Mouse (Mus musculus) myocyte (in vitro differentiated cells): ENCODE results near the gene Ppp3ca. TPM values are rescaled to one million over a fixed set of nuclear protein-coding genes. Genes with fewer than 3 reads are reported as not detected.

ENCODE experiments used
- H3K27me3 ChIP-seq: one replicate; pipeline ENCODE4 v1.6.1; 2011; ENCODE audit not compliant: control insufficient read depth, insufficient read depth, insufficient read length
- H3K36me3 ChIP-seq: one replicate; pipeline ENCODE4 v1.6.1; 2011; ENCODE audit not compliant: control insufficient read depth, insufficient read depth
- H3K4me2 ChIP-seq: one replicate; pipeline ENCODE4 v1.6.1; 2011; ENCODE audit warnings: low read depth, control low read depth
- H3K4me3 ChIP-seq: one replicate; pipeline ENCODE4 v1.5.1; 2011; ENCODE audit warnings: mild to moderate bottlenecking, control low read depth, moderate library complexity
- H3K79me2 ChIP-seq: one replicate; pipeline ENCODE4 v1.6.1; 2011; ENCODE audit not compliant: control insufficient read depth, insufficient read depth
- H3ac ChIP-seq: one replicate; pipeline ENCODE4 v1.6.1; 2011; ENCODE audit not compliant: control insufficient read depth, insufficient read length
- CEBPB ChIP-seq: IDR thresholded peaks from 2 replicates; pipeline ENCODE4 v1.6.1; 2011; ENCODE audit warnings: mild to moderate bottlenecking, moderate library complexity; ENCODE audit not compliant: poor library complexity, insufficient read depth, severe bottlenecking
- E2F4 ChIP-seq: IDR thresholded peaks from one replicate; pipeline ENCODE4 v1.6.1; 2011; ENCODE audit warnings: mild to moderate bottlenecking, control low read depth, moderate library complexity; ENCODE audit not compliant: insufficient read depth
- MAX ChIP-seq: IDR thresholded peaks from one replicate; pipeline ENCODE4 v1.6.1; 2011; ENCODE audit warnings: low read depth, mild to moderate bottlenecking, control low read depth
- MYOD1 ChIP-seq, 3 experiments: IDR thresholded peaks; one replicate each; pipeline ENCODE4 v1.6.1; 2011; ENCODE audit warnings: control low read depth in 2 of 3, low read depth in 2 of 3, mild to moderate bottlenecking in 2 of 3, moderate library complexity in 1 of 3; ENCODE audit not compliant: insufficient read length in 2 of 3, control insufficient read depth in 1 of 3
- MYOG ChIP-seq, 3 experiments: IDR thresholded peaks; one replicate each; pipeline ENCODE4 v1.6.1; 2011; ENCODE audit warnings: control low read depth in 2 of 3, low read depth in 2 of 3, mild to moderate bottlenecking in 2 of 3; ENCODE audit not compliant: insufficient read length in 2 of 3, control insufficient read depth in 1 of 3, insufficient read depth in 1 of 3
- POLR2A ChIP-seq: IDR thresholded peaks from one replicate; pipeline ENCODE4 v1.6.1; 2011; ENCODE audit warnings: low read depth, mild to moderate bottlenecking, control low read depth, moderate library complexity; ENCODE audit not compliant: insufficient read length
- POLR2AphosphoS2 ChIP-seq: IDR thresholded peaks from one replicate; pipeline ENCODE4 v1.6.1; 2011; ENCODE audit warnings: low read depth, control low read depth; ENCODE audit not compliant: insufficient read length
- REST ChIP-seq: IDR thresholded peaks from one replicate; pipeline ENCODE4 v1.6.1; 2011; ENCODE audit warnings: mild to moderate bottlenecking, control low read depth, moderate library complexity; ENCODE audit not compliant: insufficient read depth, insufficient read length
- SRF ChIP-seq: IDR thresholded peaks from one replicate; pipeline ENCODE4 v1.6.1; 2011; ENCODE audit warnings: low read depth; ENCODE audit not compliant: control insufficient read depth, insufficient read length
- TCF12 ChIP-seq: IDR thresholded peaks from one replicate; pipeline ENCODE4 v1.6.1; 2011; ENCODE audit warnings: mild to moderate bottlenecking, control low read depth; ENCODE audit not compliant: poor library complexity, insufficient read depth, severe bottlenecking
- TCF3 ChIP-seq: IDR thresholded peaks from one replicate; pipeline ENCODE4 v1.6.1; 2011; ENCODE audit warnings: low read depth, control low read depth; ENCODE audit not compliant: insufficient read length
- USF1 ChIP-seq: IDR thresholded peaks from one replicate; pipeline ENCODE4 v1.6.1; 2011; ENCODE audit warnings: low read depth, mild to moderate bottlenecking, control low read depth, moderate library complexity
- polyA plus RNA-seq: library from polyadenylated mRNA; unstranded; fragments of >200 nt; fragmentation: generic; extraction: Trizol; gene quantifications from one replicate; pipeline ENCODE4 v1.2.1, GENCODE M21; 2012; ENCODE audit warnings: missing spikeins

Gene Ppp3ca
- polyA plus RNA-seq, 1 experiment: 34.0 TPM

DNA sequence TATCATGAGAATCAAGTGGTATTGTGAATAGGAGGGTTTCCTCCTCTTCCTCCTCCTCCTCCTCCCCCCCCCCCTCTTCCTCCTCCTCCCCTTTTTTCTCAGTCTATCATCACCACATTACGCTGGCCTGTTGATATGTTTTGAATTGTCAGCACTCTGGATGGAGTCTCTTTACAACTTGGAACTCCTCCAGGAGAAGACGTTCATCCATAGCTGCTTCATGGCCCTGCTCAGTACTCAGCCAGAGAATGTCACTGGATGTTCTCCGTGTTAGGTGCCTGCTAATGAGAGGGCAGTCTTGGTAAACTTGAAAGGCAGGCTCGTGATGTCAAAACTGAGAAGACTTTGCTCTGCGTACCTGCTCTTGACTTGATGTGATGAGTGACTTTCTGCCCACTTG is 149.1 kb downstream of the Ppp3ca start:
- TF ChIP-seq POLR2A: no peak
- no peak for TF ChIP-seq CEBPB
- no peak for TF ChIP-seq TCF3
- no peak for TF ChIP-seq SRF
- TF ChIP-seq E2F4: no peak
- TF ChIP-seq MYOG (IDR thresholded peaks at IDR 0.05; ENCODE audit: control insufficient read depth in 1 of 3, insufficient read depth in 1 of 3, insufficient read length in 2 of 3, low read depth in 2 of 3): no peak
- no peak for TF ChIP-seq MYOD1 (IDR thresholded peaks at IDR 0.05; ENCODE audit: control insufficient read depth in 1 of 3, insufficient read length in 2 of 3, low read depth in 2 of 3)
- no peak for TF ChIP-seq REST
- no peak for TF ChIP-seq POLR2AphosphoS2
- no peak for TF ChIP-seq TCF12
- no peak for TF ChIP-seq MAX
- TF ChIP-seq USF1: no peak
- H3K79me2 ChIP-seq: no peaks in the 10 kb centered on the region
- H3K4me3 ChIP-seq: no peak overlapping the region
- H3K36me3 ChIP-seq: no peaks in the 10 kb centered on the region
- no peak overlapping the region for H3ac ChIP-seq
- H3K27me3 ChIP-seq: no peaks in the 10 kb centered on the region
- H3K4me2 ChIP-seq: no peak overlapping the region

- H3K79me2 ChIP-seq: no peaks in the 10 kb centered on the region
- H3K27me3 ChIP-seq: no peaks in the 10 kb centered on the region
- H3ac ChIP-seq: no peak overlapping the region
- no peaks in the 10 kb centered on the region for H3K36me3 ChIP-seq
- no peak overlapping the region for H3K4me2 ChIP-seq
- no peak overlapping the region for H3K4me3 ChIP-seq
- TF ChIP-seq E2F4 (no peak), MYOD1 (IDR thresholded peaks at IDR 0.05; ENCODE audit: control insufficient read depth in 1 of 3, insufficient read length in 2 of 3, low read depth in 2 of 3) (no peak), REST (no peak), POLR2A (no peak), TCF12 (no peak), USF1 (no peak), MYOG (IDR thresholded peaks at IDR 0.05; ENCODE audit: control insufficient read depth in 1 of 3, insufficient read depth in 1 of 3, insufficient read length in 2 of 3, low read depth in 2 of 3) (no peak), MAX (no peak), SRF (no peak), CEBPB (no peak), TCF3 (no peak), POLR2AphosphoS2 (no peak)
Observed at GRCm38 (mm10) chr3:136821039-136821438, 151.1 kb downstream of the Ppp3ca start.

GRCm38 (mm10) chr3:136821993-136822392 is 152.1 kb downstream of the Ppp3ca start:
- no peak overlapping the region for H3K4me3 ChIP-seq
- H3K4me2 ChIP-seq: no peak overlapping the region
- H3ac ChIP-seq: no peak overlapping the region
- TF ChIP-seq E2F4 (no peak), CEBPB (no peak), MYOG (IDR thresholded peaks at IDR 0.05; ENCODE audit: control insufficient read depth in 1 of 3, insufficient read depth in 1 of 3, insufficient read length in 2 of 3, low read depth in 2 of 3) (no peak), MAX (no peak), POLR2AphosphoS2 (no peak), TCF12 (no peak), SRF (no peak), USF1 (no peak), TCF3 (no peak), MYOD1 (IDR thresholded peaks at IDR 0.05; ENCODE audit: control insufficient read depth in 1 of 3, insufficient read length in 2 of 3, low read depth in 2 of 3) (no peak)
- no peaks in the 10 kb centered on the region for H3K79me2 ChIP-seq
- H3K27me3 ChIP-seq: no peaks in the 10 kb centered on the region
- H3K36me3 ChIP-seq: no peaks in the 10 kb centered on the region

GRCm38 (mm10) chr3:136822431-136822830 is 152.5 kb downstream of the Ppp3ca start:
- Histone ChIP-seq H3K79me2 (no peaks in the 10 kb centered on the region), H3K36me3 (no peaks in the 10 kb centered on the region), H3K4me3 (no peak overlapping the region), H3K4me2 (no peak overlapping the region), H3K27me3 (no peaks in the 10 kb centered on the region), H3ac (no peak overlapping the region)
- TF ChIP-seq SRF (no peak), REST (no peak), POLR2AphosphoS2 (no peak), MAX (no peak), USF1 (no peak), TCF12 (no peak), POLR2A (no peak), E2F4 (no peak), MYOD1 (IDR thresholded peaks at IDR 0.05; ENCODE audit: control insufficient read depth in 1 of 3, insufficient read length in 2 of 3, low read depth in 2 of 3) (no peak), TCF3 (no peak), CEBPB (no peak), MYOG (IDR thresholded peaks at IDR 0.05; ENCODE audit: control insufficient read depth in 1 of 3, insufficient read depth in 1 of 3, insufficient read length in 2 of 3, low read depth in 2 of 3) (no peak)

GRCm38 (mm10) chr3:136828451-136828850 is 158.5 kb downstream of the Ppp3ca start:
- Histone ChIP-seq H3K27me3 (no peaks in the 10 kb centered on the region), H3ac (no peak overlapping the region), H3K4me3 (no peak overlapping the region), H3K79me2 (no peaks in the 10 kb centered on the region), H3K4me2 (no peak overlapping the region), H3K36me3 (no peaks in the 10 kb centered on the region)
- TF ChIP-seq USF1: no peak
- no peak for TF ChIP-seq MAX
- no peak for TF ChIP-seq MYOG (IDR thresholded peaks at IDR 0.05; ENCODE audit: control insufficient read depth in 1 of 3, insufficient read depth in 1 of 3, insufficient read length in 2 of 3, low read depth in 2 of 3)
- no peak for TF ChIP-seq TCF12
- TF ChIP-seq POLR2AphosphoS2: no peak
- no peak for TF ChIP-seq CEBPB
- TF ChIP-seq TCF3: no peak
- no peak for TF ChIP-seq POLR2A
- no peak for TF ChIP-seq E2F4
- no peak for TF ChIP-seq MYOD1 (IDR thresholded peaks at IDR 0.05; ENCODE audit: control insufficient read depth in 1 of 3, insufficient read length in 2 of 3, low read depth in 2 of 3)
- no peak for TF ChIP-seq SRF
- no peak for TF ChIP-seq REST
